Mouse (Mus musculus) hematopoietic stem cell, adult 5-6 weeks (primary cell): Measurements from ENCODE around the gene Rxfp2. TPM values are rescaled to one million over a fixed set of nuclear protein-coding genes. Genes with fewer than 3 reads are reported as not detected.

Source experiments
- ATAC-seq, 2 experiments: fragments of 125-278 bp in 1 of 2; replicated peaks in 1 of 2; 2 replicates each; pipeline ENCODE4 v1.8.0; 2016 to 2017; ENCODE audit warnings: inconsistent platforms in 2 of 2, mild to moderate bottlenecking in 2 of 2, moderate number of reproducible peaks in 2 of 2, low read depth in 1 of 2, moderate TSS enrichment in 1 of 2; ENCODE audit not compliant: low FRiP score in 2 of 2, poor library complexity in 2 of 2, severe bottlenecking in 2 of 2, insufficient read depth in 1 of 2, low TSS enrichment in 1 of 2
- total RNA-seq: library from RNA; stranded (forward); fragments of 172-1452, 232-1000 nt; gene quantifications from 2 replicates; pipeline ENCODE4 v1.2.3, GENCODE M21; 2017

Rxfp2 gene
- not detected in 2 replicates for total RNA-seq

GRCm38 (mm10) chr5:150018656-150019055 lies at the start of gene Rxfp2:
Gene Rxfp2 (plus strand): TSS chr5:150018675.
- no peak for ATAC-seq

GRCm38 (mm10) chr5:149970261-149970660 lies 48.2 kb upstream of the Rxfp2 start:
- no peak for ATAC-seq

GRCm38 (mm10) chr5:149977027-149977426 lies 41.4 kb upstream of the Rxfp2 start:
- ATAC-seq = no peak

- no peak for ATAC-seq
Observed at GRCm38 (mm10) chr5:149983621-149984020, 34.9 kb upstream of the Rxfp2 start.

- no peak for ATAC-seq
Observed at GRCm38 (mm10) chr5:149994578-149994977, 23.9 kb upstream of the Rxfp2 start.

- ATAC-seq = no peak
Observed at GRCm38 (mm10) chr5:149996614-149997013, 21.9 kb upstream of the Rxfp2 start.

- ATAC-seq = no peak
Observed at GRCm38 (mm10) chr5:149997321-149998034, 21.0 kb upstream of the Rxfp2 start.

- no peak for ATAC-seq
Observed at GRCm38 (mm10) chr5:149998311-149998710, 20.2 kb upstream of the Rxfp2 start.

GRCm38 (mm10) chr5:150005355-150005754 lies 13.1 kb upstream of the Rxfp2 start:
- no peak for ATAC-seq

- ATAC-seq = no peak
Observed at GRCm38 (mm10) chr5:150016861-150017260, 1.6 kb upstream of the Rxfp2 start.

- no peak for ATAC-seq
Observed at GRCm38 (mm10) chr5:150017672-150018071, 803 bp upstream of the Rxfp2 start.

GRCm38 (mm10) chr5:150020851-150021250 lies 2.4 kb downstream of the Rxfp2 start:
- peak; percentile 82 to 84 for ATAC-seq

GRCm38 (mm10) chr5:150021805-150022204 lies 3.3 kb downstream of the Rxfp2 start:
- no peak for ATAC-seq

- no peak for ATAC-seq
Observed at GRCm38 (mm10) chr5:150022556-150022955, 4.1 kb downstream of the Rxfp2 start.

GRCm38 (mm10) chr5:150023476-150023875 lies 5.0 kb downstream of the Rxfp2 start:
- no peak for ATAC-seq

- ATAC-seq = no peak
Observed at GRCm38 (mm10) chr5:150024188-150024587, 5.7 kb downstream of the Rxfp2 start.

- no peak for ATAC-seq
Observed at GRCm38 (mm10) chr5:150024901-150025300, 6.4 kb downstream of the Rxfp2 start.

- no peak for ATAC-seq
Observed at GRCm38 (mm10) chr5:150025326-150025725, 6.9 kb downstream of the Rxfp2 start.

- ATAC-seq = no peak
Observed at GRCm38 (mm10) chr5:150026509-150027087, 8.1 kb downstream of the Rxfp2 start.
